Mouse (Mus musculus) heart, adult 2 months (tissue): ENCODE measurements at regions not wholly inside any gene's neighbourhood (a gene's known extent, or its start where the extent isn't known, plus 50 kb on each side); places are given as distances from the start of the nearest gene placed in this dataset.

Experiments
- CTCF ChIP-seq: fragments of 200-600 bp; IDR thresholded peaks from 2 replicates; pipeline ENCODE4 v1.8.1; 2022; ENCODE audit warnings: antibody characterized with exemption, mild to moderate bottlenecking, moderate library complexity
- EP300 ChIP-seq: fragments of 200-500 bp; IDR thresholded peaks from 2 replicates; pipeline ENCODE4 v1.6.1; 2011; ENCODE audit warnings: low read depth, low read length, control low read depth; ENCODE audit not compliant: insufficient read depth

DNA sequence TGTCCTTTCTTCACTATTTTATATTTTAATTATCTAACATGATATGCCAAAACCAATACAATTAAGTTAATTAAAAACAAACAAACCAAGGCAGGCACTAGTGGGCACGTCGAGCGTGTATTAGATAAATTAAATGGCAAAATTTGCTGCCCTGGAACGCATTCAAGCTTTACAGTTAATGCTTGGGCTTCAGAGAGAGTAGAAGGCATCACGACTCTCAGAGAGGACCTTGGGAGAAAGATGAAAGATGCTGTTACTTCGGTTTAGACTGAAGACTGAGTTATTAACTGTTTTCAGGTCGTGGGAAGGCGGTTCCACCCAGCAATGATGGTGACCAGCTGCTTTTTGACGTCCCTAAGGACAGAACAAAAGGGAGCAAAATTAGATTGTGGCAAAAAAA is 71.7 kb upstream of the Boc start:
- no peak for TF ChIP-seq CTCF
- TF ChIP-seq EP300: no peak
